Mouse (Mus musculus) embryonic facial prominence, embryonic 14.5 days (tissue): ENCODE measurements around the gene Lysmd1. TPM values are rescaled to one million over a fixed set of nuclear protein-coding genes. Genes with fewer than 3 reads are reported as not detected.

Experiments used
- ATAC-seq: fragments of 200-750 bp; cut with Nextera tagmentation; 2 replicates; pipeline ENCODE4 v1.8.0; 2017; ENCODE audit warnings: low read depth, moderate number of reproducible peaks, moderate TSS enrichment
- DNase-seq: peaks from one replicate; pipeline ENCODE4 v3.0.0-alpha.2; 2015; ENCODE audit warnings: low spot score
- H3K27ac ChIP-seq: fragments of 300-500 bp; sonication (generic); replicated peaks from 2 replicates; pipeline ENCODE4 v1.5.1; 2014; ENCODE audit warnings: low read depth, mild to moderate bottlenecking, low read length, moderate library complexity
- H3K27me3 ChIP-seq: fragments of 300-500 bp; sonication (generic); replicated peaks from 2 replicates; pipeline ENCODE4 v1.6.1; 2014; ENCODE audit warnings: low read length; ENCODE audit not compliant: control insufficient read depth, insufficient read depth
- H3K36me3 ChIP-seq: fragments of 300-500 bp; sonication (generic); 2 replicates; pipeline ENCODE4 v1.6.1; 2014; ENCODE audit warnings: low read length, mixed read lengths; ENCODE audit not compliant: control insufficient read depth, insufficient read depth
- H3K4me1 ChIP-seq: fragments of 300-500 bp; sonication (generic); 2 replicates; pipeline ENCODE4 v1.6.1; 2014; ENCODE audit warnings: antibody characterized with exemption, low read length; ENCODE audit not compliant: control insufficient read depth, insufficient read depth
- H3K4me2 ChIP-seq: fragments of 300-500 bp; sonication (generic); 2 replicates; pipeline ENCODE4 v1.6.1; 2014; ENCODE audit warnings: low read depth, mild to moderate bottlenecking, low read length, moderate library complexity, mixed read lengths
- H3K4me3 ChIP-seq: fragments of 300-500 bp; sonication (generic); 2 replicates; pipeline ENCODE4 v1.5.1; 2014; ENCODE audit warnings: low read depth, mild to moderate bottlenecking, low read length
- H3K9ac ChIP-seq: fragments of 300-500 bp; sonication (generic); 2 replicates; pipeline ENCODE4 v1.6.1; 2014; ENCODE audit warnings: low read depth, mild to moderate bottlenecking, low read length, moderate library complexity, mixed read lengths
- H3K9me3 ChIP-seq: fragments of 300-500 bp; sonication (generic); 2 replicates; pipeline ENCODE4 v1.6.1; 2016; ENCODE audit warnings: low read length; ENCODE audit not compliant: control insufficient read depth
- WGBS: fragments of 180-500 bp; shearing (Covaris S2); extraction: QIAGEN DNeasy Blood & Tissue Kit; methylation state at CpG from one replicate; pipeline ENCODE4 v1.1.7; 2014; 5-methylcytosine and 5-hydroxymethylcytosine counted together
- polyA plus RNA-seq: library from polyadenylated mRNA; unstranded; fragments of >200 nt; fragmentation: Nextera tagmentation; extraction: Ambion mirVana; gene quantifications from 2 replicates; pipeline ENCODE4 v1.2.1, GENCODE M21; 2014

Gene Lysmd1
- polyA plus RNA-seq, 1 experiment from 2014 or later = 13.2 TPM

DNA sequence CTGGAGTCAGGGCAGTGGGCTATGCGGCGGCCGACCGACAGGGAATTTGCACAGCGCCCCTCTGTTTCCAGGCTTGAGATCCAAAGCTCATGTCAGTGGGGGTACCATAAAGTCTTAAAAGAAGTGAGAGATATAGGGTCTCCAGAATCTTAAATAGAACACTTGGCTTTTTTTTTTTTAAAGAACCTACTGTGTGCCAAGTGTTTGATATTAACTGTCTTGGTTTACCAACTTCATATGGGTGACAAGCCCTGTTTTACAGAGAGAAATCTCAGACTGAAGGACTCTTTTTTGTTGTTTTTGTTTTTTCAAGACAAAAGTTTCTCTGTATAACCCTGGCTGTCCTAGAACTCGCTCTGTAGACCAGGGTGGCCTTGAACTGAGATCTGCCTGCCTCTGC is 6.9 kb downstream of the Lysmd1 start:
- Histone ChIP-seq H3K4me2 (no peak overlapping the region), H3K27ac (no peak overlapping the region), H3K36me3 (peaks cover 18% of the 10 kb centered on the region; the same call in 1 of the 2 replicates), H3K4me3 (no peak overlapping the region), H3K9me3 (no peaks in the 10 kb centered on the region), H3K9ac (no peak overlapping the region), H3K27me3 (no peaks in the 10 kb centered on the region), H3K4me1 (0 out of 2 replicates have a peak, but pooled peaks cover 3% of the 10 kb centered on the region)
- no peak for ATAC-seq
- WGBS = 92% methylated on average over 6 of the region's 6 CpGs
- no peak for DNase-seq

DNA sequence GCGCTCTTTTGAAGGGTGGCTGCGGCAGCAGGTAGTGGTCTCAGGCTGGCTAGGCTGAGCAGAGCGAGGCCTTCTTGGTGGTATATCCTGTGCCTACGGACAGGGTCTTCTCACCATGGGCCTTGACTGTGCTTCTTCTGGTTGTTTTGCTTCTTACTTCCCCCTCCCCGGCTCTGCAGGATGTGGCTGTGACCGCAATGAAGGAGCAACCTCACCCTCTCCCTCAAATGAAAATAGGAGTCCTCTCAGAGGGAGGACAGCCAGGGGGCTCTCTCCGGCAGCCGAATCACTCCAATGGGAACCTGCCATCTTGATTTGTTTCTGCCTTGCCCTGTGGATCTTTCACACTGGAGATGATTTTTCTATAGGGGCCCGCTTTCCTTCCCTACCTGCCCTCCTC is 7.6 kb downstream of the Lysmd1 start:
- DNase-seq (no peak), ATAC-seq (no peak)
- Histone ChIP-seq H3K27ac (no peak overlapping the region), H3K9ac (no peak overlapping the region), H3K4me1 (no peaks in the 10 kb centered on the region), H3K27me3 (no peaks in the 10 kb centered on the region), H3K4me3 (no peak overlapping the region), H3K9me3 (no peaks in the 10 kb centered on the region), H3K36me3 (peaks cover 18% of the 10 kb centered on the region; the same call in 1 of the 2 replicates), H3K4me2 (no peak overlapping the region)
- 90% methylated on average over 9 of the region's 9 CpGs for WGBS

DNA sequence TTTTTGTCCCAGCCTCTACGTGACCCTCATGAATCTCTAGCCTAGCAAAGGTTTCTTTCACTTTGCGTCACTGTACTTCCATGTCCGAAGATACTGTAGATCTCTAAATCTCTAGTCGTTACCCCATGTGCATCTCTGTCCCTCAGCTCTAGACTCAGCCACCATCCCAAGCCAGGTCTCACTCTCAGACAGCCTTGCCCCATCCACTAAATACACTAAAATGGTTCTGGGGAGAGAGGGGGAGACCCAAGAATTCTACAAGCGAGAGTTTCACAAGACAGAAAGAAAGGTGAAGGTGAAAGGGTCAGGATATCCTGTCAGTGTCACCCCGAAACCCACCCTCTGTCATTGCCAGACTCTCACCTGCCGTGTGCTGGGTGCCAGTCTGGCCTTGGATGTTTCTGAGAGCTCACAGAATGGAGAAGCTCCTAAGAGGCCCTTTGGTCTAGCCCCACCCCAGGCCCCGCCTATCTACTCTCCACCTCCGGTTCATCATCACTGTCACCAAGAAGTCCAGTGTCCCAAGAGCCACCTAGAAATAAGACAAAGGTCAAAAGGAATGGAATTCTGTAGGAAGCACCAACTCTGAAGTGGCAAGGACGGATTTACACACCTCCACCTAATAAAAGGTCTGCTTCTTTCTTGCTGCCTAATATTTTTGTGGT is 8.2 kb downstream of the Lysmd1 start, which contains the start of gene Tnfaip8l2:
TSS of gene Tnfaip8l2 (minus strand) at position 409 of the 665 bp plus-strand sequence.
- no peak for DNase-seq
- H3K4me1 ChIP-seq = no peaks in the 10 kb centered on the region
- no peaks in the 10 kb centered on the region for H3K9me3 ChIP-seq
- no peak for ATAC-seq
- no peak within 1 kb of the TSS for H3K4me2 ChIP-seq
- H3K27ac ChIP-seq = no peak within 1 kb of the TSS
- WGBS = 81% methylated on average over 10 of the region's 10 CpGs
- no peaks in the 10 kb centered on the region for H3K27me3 ChIP-seq
- H3K36me3 ChIP-seq = peaks cover 18% of the 10 kb centered on the region; the same call in 1 of the 2 replicates
- H3K4me3 ChIP-seq = no peak within 1 kb of the TSS
- no peak within 1 kb of the TSS for H3K9ac ChIP-seq

DNA sequence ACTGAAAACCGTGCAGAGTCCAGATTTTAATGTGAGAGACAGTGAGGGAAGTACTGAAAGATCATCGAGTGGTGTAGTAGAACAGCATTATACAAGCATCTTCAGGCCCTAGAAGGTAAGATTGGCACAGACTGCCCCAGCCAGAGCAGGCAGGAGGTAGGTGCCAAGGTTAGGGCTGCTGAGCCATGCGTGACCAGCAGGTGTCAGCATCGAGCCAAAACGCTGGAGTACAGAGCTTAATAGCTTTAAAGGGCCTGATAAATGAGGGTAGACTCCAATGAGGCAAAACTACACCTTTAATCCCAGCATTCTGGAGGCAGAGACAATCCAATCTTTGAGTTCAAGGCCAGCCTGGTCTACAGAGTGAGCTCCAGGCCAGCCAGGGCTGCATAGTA is 8.7 kb downstream of the Lysmd1 start:
- H3K9ac ChIP-seq = no peak overlapping the region
- no peaks in the 10 kb centered on the region for H3K4me1 ChIP-seq
- no peak overlapping the region for H3K27ac ChIP-seq
- H3K4me2 ChIP-seq = no peak overlapping the region
- no peaks in the 10 kb centered on the region for H3K27me3 ChIP-seq
- DNase-seq (peak; percentile 74), ATAC-seq (peak; percentile 86)
- 11% methylated on average over 5 of the region's 5 CpGs for WGBS
- H3K4me3 ChIP-seq = no peak overlapping the region
- H3K36me3 ChIP-seq = peaks cover 18% of the 10 kb centered on the region; the same call in 1 of the 2 replicates
- H3K9me3 ChIP-seq = no peaks in the 10 kb centered on the region

DNA sequence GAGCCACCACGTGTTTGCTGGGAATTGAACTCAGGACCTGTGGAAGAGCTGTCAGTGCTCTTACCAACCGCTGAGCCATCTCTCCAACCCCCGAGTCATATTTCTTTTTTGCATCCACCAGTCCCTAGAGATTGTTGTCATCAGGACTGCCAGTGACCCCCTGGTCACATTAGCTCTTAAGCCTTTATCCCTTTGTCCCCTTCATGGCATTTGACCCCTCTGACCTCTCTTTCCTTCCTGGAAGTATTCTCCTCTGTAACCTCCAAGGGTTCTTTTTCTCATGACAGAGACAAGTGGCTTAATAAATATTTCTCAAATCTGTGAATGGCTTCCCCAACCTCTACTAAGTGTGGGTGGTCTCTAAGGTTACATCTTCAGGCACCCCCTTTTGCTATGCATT is 14.0 kb downstream of the Lysmd1 start:
- 38% methylated on average over 3 of the region's 3 CpGs for WGBS
- no peak for ATAC-seq

DNA sequence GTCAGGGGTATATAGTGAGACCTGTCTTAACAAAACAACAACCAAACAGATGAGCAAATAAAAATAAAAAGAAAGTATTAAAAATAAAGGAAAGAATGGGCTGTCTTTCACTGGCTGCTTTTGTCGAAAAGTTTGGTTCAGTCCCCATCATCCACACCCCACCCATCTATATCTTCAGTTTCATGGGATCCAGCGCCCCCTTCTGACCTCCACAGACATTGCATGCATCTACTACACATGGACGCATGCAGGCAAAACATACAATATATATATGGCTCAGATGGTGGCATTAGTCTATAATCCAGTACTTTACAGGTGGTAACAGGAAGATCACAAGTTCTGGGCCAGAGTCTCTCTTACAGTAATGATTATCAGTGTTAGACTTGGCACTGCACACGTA is 20.0 kb downstream of the Lysmd1 start:
- H3K36me3 ChIP-seq = no peaks in the 10 kb centered on the region
- H3K27ac ChIP-seq = no peak overlapping the region
- no peak overlapping the region for H3K9ac ChIP-seq
- WGBS = 57% methylated on average over 4 of the region's 4 CpGs
- no peaks in the 10 kb centered on the region for H3K27me3 ChIP-seq
- no peak overlapping the region for H3K4me3 ChIP-seq
- ATAC-seq = no peak
- H3K4me1 ChIP-seq = no peaks in the 10 kb centered on the region
- no peak for DNase-seq
- H3K9me3 ChIP-seq = no peaks in the 10 kb centered on the region
- H3K4me2 ChIP-seq = no peak overlapping the region

More for the DNA sequence above, 14.0 kb downstream of the Lysmd1 start:
- H3K4me3 ChIP-seq = no peak overlapping the region
- no peak for DNase-seq
- H3K36me3 ChIP-seq = no peaks in the 10 kb centered on the region
- H3K9me3 ChIP-seq = no peaks in the 10 kb centered on the region
- H3K9ac ChIP-seq = no peak overlapping the region
- no peaks in the 10 kb centered on the region for H3K4me1 ChIP-seq
- H3K27ac ChIP-seq = no peak overlapping the region
- H3K4me2 ChIP-seq = no peak overlapping the region
- H3K27me3 ChIP-seq = no peaks in the 10 kb centered on the region

DNA sequence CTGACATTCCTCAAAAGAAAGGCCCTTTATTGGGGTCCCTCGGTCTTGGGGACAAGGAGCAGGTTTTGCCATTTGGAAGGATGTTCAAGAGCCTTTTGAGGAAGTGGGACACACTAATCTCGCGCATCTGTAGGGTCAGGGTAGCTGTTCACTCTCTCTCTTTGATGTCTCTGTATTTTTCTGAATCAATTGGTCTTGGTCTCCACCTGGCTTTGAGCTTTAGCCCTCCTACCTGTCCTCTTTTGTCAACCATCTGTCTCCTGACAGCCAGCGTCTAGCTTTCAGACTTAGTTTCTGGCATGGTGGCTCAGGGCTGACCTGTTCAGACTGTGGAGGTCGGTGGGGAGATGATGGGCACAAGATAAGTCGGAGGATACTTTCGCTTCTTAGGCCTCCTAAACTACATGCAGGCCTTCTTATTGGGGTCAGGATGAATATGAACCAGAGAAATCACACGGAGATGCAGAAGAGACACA is 25.7 kb downstream of the Lysmd1 start:
- Histone ChIP-seq H3K9ac (peak overlapping the region; percentile 55), H3K4me1 (peaks cover 21% of the 10 kb centered on the region), H3K36me3 (peaks cover 5% of the 10 kb centered on the region; the same call in 1 of the 2 replicates), H3K27ac (no peak overlapping the region), H3K4me2 (peak overlapping the region; percentile 84), H3K9me3 (no peaks in the 10 kb centered on the region), H3K4me3 (peak overlapping the region; percentile 63), H3K27me3 (no peaks in the 10 kb centered on the region)
- ATAC-seq (no peak), DNase-seq (no peak)
- WGBS = 17% methylated on average over 8 of the region's 8 CpGs

DNA sequence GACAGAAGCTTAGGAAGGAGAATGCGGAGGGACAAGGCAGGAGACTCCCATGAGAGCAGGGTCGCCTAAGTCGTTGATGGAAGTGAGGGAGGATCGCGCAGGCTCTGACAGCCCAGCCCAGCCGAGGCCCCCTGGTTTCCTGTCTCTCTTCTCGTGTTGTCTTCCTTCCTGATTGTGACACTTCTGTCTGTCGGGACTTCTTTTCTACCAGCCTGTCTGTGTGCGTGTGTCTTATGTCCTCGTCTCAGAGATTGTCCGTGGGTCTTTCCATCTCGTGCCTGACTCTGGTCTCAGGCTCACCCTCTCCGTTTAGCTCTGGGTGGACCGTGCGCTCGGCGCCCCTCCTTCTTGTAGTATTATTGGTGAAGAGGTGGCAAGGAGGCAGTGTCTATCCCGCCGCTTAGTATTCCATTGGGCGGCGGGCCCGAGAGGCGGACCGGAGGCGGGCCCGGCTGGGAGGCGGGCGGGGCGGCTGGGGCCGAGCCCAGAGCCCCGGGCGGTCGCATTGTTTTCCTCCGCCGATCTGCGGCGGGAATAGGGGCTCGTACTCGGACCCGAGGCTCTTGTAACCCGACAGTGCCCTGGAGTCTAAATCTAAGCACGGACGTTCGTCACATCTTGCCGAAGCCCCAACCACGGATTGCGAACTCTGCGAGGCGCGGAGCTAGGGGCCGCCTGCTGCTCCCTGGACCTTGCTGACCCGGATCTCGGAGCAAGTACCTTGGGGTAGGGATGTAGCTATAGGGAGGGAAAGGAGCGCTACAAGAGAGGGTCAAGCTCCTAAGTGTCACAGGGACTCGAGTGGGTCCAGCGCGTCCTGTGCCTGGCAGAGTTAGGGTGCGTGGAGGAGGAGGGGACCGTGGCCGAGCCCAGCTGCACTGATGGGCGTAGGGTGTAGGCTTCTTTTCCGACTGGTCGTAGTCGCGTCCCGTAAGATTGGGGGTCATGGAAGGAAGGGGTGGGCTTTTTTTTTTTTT is 26.4 kb downstream of the Lysmd1 start, which contains the start of gene Sema6c:
TSS of gene Sema6c (plus strand) at position 471 of the 977 bp plus-strand sequence.
- Histone ChIP-seq H3K4me3 (peak within 1 kb of the TSS; percentile 63), H3K9ac (peak within 1 kb of the TSS; percentile 70), H3K27me3 (no peaks in the 10 kb centered on the region), H3K4me1 (peaks cover 21% of the 10 kb centered on the region), H3K9me3 (no peaks in the 10 kb centered on the region), H3K4me2 (peak within 1 kb of the TSS; percentile 84), H3K27ac (peak within 1 kb of the TSS; percentile 50; the same call in 1 of the 2 replicates), H3K36me3 (peaks cover 10% of the 10 kb centered on the region; the same call in 1 of the 2 replicates)
- ATAC-seq = peak; percentile 97
- DNase-seq = peak; percentile 96
- WGBS = 0% methylated on average over 49 of the region's 66 CpGs
